Mouse (Mus musculus) hindbrain, embryonic 16.5 days (tissue): ENCODE data around the gene Tox2. TPM values are rescaled to one million over a fixed set of nuclear protein-coding genes. Genes with fewer than 3 reads are reported as not detected.

Experiments
- ATAC-seq: fragments of 200-750 bp; cut with Nextera tagmentation; 2 replicates; pipeline ENCODE4 v1.8.0; 2017; ENCODE audit warnings: moderate TSS enrichment, moderate library complexity
- H3K27ac ChIP-seq: fragments of 300-500 bp; sonication (generic); 2 replicates; pipeline ENCODE4 v1.5.1; 2014; ENCODE audit warnings: low read depth, mild to moderate bottlenecking, control low read depth, low read length, moderate library complexity
- H3K27me3 ChIP-seq: fragments of 300-500 bp; sonication (generic); replicated peaks from 2 replicates; pipeline ENCODE4 v1.6.1; 2014; ENCODE audit warnings: low read length; ENCODE audit not compliant: control insufficient read depth, insufficient read depth
- H3K36me3 ChIP-seq: fragments of 300-500 bp; sonication (generic); 2 replicates; pipeline ENCODE4 v1.6.1; 2014; ENCODE audit warnings: mild to moderate bottlenecking, low read length, moderate library complexity, mixed read lengths; ENCODE audit not compliant: control insufficient read depth, insufficient read depth
- H3K4me1 ChIP-seq: fragments of 300-500 bp; sonication (generic); 2 replicates; pipeline ENCODE4 v1.6.1; 2014; ENCODE audit warnings: low read depth, low read length; ENCODE audit not compliant: control insufficient read depth, insufficient read depth
- H3K4me2 ChIP-seq: fragments of 300-500 bp; sonication (generic); 2 replicates; pipeline ENCODE4 v1.6.1; 2014; ENCODE audit warnings: mild to moderate bottlenecking, low read length, control low read depth, moderate library complexity
- H3K4me3 ChIP-seq: fragments of 300-500 bp; sonication (generic); 2 replicates; pipeline ENCODE4 v1.5.1; 2014; ENCODE audit warnings: mild to moderate bottlenecking, low read length, control low read depth, moderate library complexity
- H3K9ac ChIP-seq: fragments of 300-500 bp; sonication (generic); 2 replicates; pipeline ENCODE4 v1.6.1; 2014; ENCODE audit warnings: low read depth, mild to moderate bottlenecking, control low read depth, low read length, moderate library complexity
- H3K9me3 ChIP-seq: fragments of 300-500 bp; sonication (generic); 2 replicates; pipeline ENCODE4 v1.6.1; 2014; ENCODE audit warnings: mild to moderate bottlenecking, low read length, moderate library complexity; ENCODE audit not compliant: control insufficient read depth
- WGBS: fragments of 180-500 bp; shearing (Covaris S2); extraction: QIAGEN DNeasy Blood & Tissue Kit; methylation state at CpG from one replicate; pipeline ENCODE4 v1.1.7; 2014; 5-methylcytosine and 5-hydroxymethylcytosine counted together
- polyA plus RNA-seq: library from polyadenylated mRNA; unstranded; fragments of >200 nt; fragmentation: Nextera tagmentation; extraction: Ambion mirVana; gene quantifications from 2 replicates; pipeline ENCODE4 v1.2.1, GENCODE M21; 2015

Tox2 gene
- polyA plus RNA-seq, 1 experiment from 2014 or later = 23.0 TPM

DNA sequence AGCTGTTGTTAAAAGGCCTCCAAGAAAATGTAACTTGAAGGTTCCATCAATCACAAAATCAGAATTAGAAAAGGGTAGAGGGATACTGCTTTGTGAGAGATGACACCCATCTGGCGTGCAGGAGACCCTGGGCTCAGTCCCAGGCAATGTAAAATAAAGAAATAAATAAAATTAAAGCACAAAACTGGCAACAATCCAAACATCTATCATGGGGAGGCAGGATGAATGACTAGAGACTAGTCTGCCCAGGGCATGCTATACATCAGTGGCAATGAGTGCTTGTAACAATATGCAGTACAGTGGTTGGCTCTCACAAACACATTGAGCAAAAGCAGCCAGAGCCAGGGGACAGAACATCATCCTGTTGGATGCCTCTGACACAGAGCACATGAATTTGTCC, 53.8 kb downstream of the Tox2 start:
- Histone ChIP-seq H3K36me3 (no peaks in the 10 kb centered on the region), H3K4me2 (no peak overlapping the region), H3K27me3 (no peaks in the 10 kb centered on the region), H3K4me1 (peaks cover 6% of the 10 kb centered on the region; the same call in 1 of the 2 replicates), H3K4me3 (no peak overlapping the region), H3K9me3 (no peaks in the 10 kb centered on the region), H3K27ac (no peak overlapping the region), H3K9ac (no peak overlapping the region)
- WGBS = 62% methylated on average over 1 of the region's 1 CpGs
- ATAC-seq = 0 out of 2 replicates have a peak, but pooled peaks have one; percentile 20

DNA sequence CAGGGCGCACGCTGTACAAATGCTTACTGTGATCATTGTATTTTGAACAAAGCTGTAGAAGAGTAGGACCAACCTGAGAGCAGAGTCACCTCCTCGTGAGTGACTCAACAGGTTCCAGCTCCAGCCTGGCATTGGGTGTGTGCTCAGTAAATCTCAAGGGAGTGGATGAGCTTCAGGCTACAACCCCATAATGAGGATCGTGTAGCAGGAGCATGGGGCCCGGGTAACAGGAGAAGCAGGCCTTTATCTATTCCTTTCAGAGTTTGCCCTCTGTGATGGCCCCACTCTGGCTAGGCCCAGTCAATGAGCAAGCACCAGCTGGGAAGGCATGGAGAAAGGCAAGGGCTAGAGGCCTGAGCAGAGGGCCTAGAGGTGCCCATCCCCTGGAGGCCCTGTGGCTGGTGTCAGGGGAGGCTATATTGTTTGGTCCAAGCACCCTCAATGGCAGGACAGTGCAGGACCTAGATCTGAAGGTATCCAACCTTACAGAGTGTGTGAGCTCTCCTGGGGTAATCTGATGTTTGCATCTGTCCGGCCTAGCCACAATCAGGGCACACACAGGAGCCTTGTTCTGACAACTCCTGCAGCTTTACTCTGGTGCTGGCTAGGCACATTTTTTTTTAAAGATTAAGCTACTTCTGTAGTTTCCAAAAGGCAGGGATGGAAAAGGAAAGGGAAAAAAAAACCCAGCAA, 58.6 kb downstream of the Tox2 start:
- H3K4me2 ChIP-seq = no peak overlapping the region
- no peaks in the 10 kb centered on the region for H3K27me3 ChIP-seq
- no peaks in the 10 kb centered on the region for H3K4me1 ChIP-seq
- no peak for ATAC-seq
- 74% methylated on average over 6 of the region's 6 CpGs for WGBS
- no peak overlapping the region for H3K27ac ChIP-seq
- no peaks in the 10 kb centered on the region for H3K9me3 ChIP-seq
- H3K36me3 ChIP-seq = no peaks in the 10 kb centered on the region
- no peak overlapping the region for H3K4me3 ChIP-seq
- H3K9ac ChIP-seq = 0 out of 2 replicates have a peak overlapping the region, but pooled peaks have one; percentile 4

DNA sequence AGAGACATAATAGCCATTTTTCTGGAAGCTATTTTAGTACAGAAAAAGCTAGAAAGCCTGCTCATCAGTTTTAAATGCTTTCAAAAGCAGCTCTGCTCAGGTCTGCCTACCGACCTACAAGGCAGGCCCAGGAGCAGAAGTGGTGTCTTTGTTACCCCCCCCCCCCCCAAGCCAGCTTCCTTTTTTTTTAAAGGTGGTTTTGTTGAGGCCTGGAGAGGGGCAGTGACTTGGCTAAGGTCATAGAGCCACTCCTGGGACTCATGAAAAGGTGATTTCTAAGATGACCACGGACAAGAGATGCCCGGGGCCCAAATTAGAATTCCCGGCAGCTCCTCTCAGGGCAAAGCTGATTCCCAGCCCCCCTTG, 59.1 kb downstream of the Tox2 start:
- 90% methylated on average over 4 of the region's 4 CpGs for WGBS
- Histone ChIP-seq H3K27me3 (no peaks in the 10 kb centered on the region), H3K4me2 (no peak overlapping the region), H3K4me3 (no peak overlapping the region), H3K4me1 (no peaks in the 10 kb centered on the region), H3K27ac (no peak overlapping the region), H3K36me3 (no peaks in the 10 kb centered on the region), H3K9ac (no peak overlapping the region), H3K9me3 (no peaks in the 10 kb centered on the region)
- ATAC-seq = no peak

DNA sequence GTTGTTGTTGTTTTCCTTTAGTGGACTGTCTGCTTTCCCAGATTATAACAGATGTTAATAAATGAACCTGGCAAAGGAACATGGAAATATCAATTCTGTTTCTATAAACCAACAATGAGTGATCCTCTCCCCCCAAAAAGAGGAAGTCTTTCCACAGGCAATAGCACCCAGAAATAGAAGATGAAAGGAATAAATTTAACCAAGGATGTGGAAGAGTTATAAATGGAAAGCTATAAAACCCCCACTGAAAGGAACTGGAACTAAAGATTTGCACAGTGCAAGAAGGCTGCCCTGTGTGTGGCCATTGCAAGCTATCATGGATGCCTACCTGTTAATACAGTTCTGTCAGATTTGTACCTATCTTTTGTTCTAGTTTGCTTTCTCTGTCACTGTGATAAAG, 64.2 kb downstream of the Tox2 start:
- no peaks in the 10 kb centered on the region for H3K27me3 ChIP-seq
- H3K9ac ChIP-seq = no peak overlapping the region
- ATAC-seq = no peak
- no peak overlapping the region for H3K27ac ChIP-seq
- H3K4me1 ChIP-seq = no peaks in the 10 kb centered on the region; the same call in 1 of the 2 replicates
- H3K9me3 ChIP-seq = no peaks in the 10 kb centered on the region
- H3K36me3 ChIP-seq = no peaks in the 10 kb centered on the region
- H3K4me3 ChIP-seq = no peak overlapping the region
- H3K4me2 ChIP-seq = no peak overlapping the region

DNA sequence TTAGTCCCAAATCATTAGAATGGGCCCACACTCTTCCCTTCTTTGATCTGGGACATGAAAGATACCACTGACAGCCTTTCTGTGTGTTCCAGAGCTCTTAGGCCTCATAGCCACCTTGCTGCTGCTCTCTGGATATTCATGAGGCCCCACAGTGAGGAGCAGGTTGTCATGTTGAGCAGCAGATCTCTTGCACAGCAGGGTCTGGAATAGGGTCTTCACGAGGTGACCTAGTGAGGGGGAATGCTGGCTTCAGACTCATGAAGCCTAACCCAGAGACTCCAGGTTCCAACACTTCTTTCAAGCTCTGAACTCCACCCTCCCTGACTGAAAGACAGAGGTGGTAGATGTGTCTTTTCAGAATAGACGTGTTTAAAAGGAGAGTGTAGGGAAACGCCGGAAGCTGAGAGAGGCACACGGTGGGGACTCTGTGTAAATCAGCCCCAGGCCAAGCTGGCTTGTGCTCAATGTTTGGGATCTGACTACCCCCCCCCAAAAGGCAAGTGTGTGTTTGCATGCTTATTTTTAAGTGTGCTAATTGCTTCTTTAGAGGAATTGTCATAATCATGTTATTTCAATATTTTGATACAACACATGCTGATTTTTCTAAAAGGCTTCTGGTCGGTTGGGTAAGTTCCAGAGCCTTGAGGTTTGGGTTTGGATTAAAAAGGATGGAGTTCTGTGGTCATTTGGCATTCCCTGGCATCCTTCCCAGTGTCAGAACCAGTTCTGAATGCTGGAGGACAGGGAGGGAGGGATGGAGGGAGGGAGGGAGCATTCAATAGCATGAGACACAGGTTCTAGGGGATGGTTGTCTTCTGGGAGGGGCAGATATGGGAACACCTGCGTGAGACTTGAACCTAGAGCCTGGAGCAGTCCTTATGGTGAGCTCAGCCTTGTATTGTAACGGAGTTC, 68.9 kb downstream of the Tox2 start:
- no peak overlapping the region for H3K4me3 ChIP-seq
- no peak overlapping the region for H3K9ac ChIP-seq
- WGBS = 50% methylated on average over 8 of the region's 8 CpGs
- no peaks in the 10 kb centered on the region for H3K36me3 ChIP-seq
- H3K4me2 ChIP-seq = no peak overlapping the region
- H3K27me3 ChIP-seq = peaks cover 3% of the 10 kb centered on the region; the same call in 1 of the 2 replicates
- ATAC-seq = no peak
- no peaks in the 10 kb centered on the region; the same call in 1 of the 2 replicates for H3K4me1 ChIP-seq
- no peaks in the 10 kb centered on the region for H3K9me3 ChIP-seq
- H3K27ac ChIP-seq = no peak overlapping the region

DNA sequence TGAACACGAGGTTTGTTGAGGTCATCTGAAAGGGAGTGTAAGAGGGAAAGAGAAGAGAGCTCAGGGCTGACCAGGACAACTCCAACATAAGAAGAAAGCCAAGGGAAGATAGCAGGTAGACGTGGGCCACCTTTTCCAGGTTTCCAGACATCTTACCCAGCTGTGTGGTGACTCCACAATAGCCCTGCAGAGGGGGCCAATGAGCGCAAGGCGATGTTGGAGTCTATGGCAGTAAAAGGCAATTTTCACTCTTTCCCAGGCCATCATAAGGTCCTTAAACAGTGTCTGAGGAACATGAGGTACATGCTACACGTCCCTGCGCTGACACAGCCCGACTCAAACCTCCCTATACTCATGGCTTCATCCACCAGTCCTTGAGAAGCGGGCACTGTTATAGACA, 70.9 kb downstream of the Tox2 start:
- Histone ChIP-seq H3K4me3 (no peak overlapping the region), H3K9me3 (no peaks in the 10 kb centered on the region), H3K9ac (no peak overlapping the region), H3K4me2 (no peak overlapping the region), H3K36me3 (no peaks in the 10 kb centered on the region), H3K4me1 (peaks cover 2% of the 10 kb centered on the region), H3K27me3 (peaks cover 3% of the 10 kb centered on the region; the same call in 1 of the 2 replicates), H3K27ac (no peak overlapping the region)
- no peak for ATAC-seq
- 83% methylated on average over 8 of the region's 8 CpGs for WGBS

DNA sequence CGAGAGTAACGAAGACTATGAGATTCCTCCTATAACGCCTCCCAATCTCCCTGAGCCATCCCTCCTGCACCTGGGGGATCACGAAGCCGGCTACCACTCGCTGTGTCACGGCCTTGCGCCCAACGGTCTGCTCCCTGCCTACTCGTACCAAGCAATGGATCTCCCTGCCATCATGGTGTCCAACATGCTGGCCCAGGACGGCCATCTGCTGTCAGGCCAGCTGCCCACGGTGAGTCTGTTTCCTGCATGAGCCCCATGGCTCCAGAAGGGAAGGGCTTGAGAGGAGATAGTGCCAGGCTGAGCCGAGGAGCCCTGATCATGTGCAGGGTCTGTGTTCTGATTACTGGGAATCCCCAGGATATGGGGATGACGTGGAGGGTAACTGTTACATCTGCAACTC, 73.1 kb downstream of the Tox2 start:
- 88% methylated on average over 14 of the region's 14 CpGs for WGBS
- Histone ChIP-seq H3K4me2 (no peak overlapping the region), H3K4me3 (no peak overlapping the region), H3K27me3 (peaks cover 5% of the 10 kb centered on the region; the same call in 1 of the 2 replicates), H3K4me1 (peaks cover 2% of the 10 kb centered on the region), H3K9ac (no peak overlapping the region), H3K27ac (no peak overlapping the region), H3K36me3 (no peaks in the 10 kb centered on the region), H3K9me3 (no peaks in the 10 kb centered on the region)
- no peak for ATAC-seq

DNA sequence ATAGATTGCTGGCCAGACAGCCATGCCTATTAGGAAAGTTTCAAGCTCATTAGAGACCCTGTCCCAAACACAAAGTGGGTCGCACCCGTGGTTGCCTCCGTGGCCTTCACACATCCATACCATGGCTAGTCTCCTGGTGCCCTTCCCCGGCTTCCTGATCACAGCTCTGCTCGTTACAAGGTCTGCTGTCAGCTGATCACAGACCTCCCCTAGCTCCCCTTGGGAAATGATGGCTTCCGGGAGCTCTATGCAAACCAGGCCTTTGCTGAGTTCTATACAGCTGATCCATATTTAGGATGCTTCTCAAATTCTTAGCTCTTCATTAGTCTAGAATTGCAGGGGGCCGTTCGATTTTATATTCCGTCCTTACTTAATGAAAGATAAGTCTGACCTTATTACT, 75.1 kb downstream of the Tox2 start:
- Histone ChIP-seq H3K9ac (no peak overlapping the region), H3K27ac (no peak overlapping the region), H3K4me3 (no peak overlapping the region), H3K4me1 (peaks cover 2% of the 10 kb centered on the region; the same call in 1 of the 2 replicates), H3K27me3 (peaks cover 7% of the 10 kb centered on the region), H3K36me3 (no peaks in the 10 kb centered on the region), H3K4me2 (no peak overlapping the region), H3K9me3 (no peaks in the 10 kb centered on the region)
- no peak for ATAC-seq
- 41% methylated on average over 9 of the region's 9 CpGs for WGBS

DNA sequence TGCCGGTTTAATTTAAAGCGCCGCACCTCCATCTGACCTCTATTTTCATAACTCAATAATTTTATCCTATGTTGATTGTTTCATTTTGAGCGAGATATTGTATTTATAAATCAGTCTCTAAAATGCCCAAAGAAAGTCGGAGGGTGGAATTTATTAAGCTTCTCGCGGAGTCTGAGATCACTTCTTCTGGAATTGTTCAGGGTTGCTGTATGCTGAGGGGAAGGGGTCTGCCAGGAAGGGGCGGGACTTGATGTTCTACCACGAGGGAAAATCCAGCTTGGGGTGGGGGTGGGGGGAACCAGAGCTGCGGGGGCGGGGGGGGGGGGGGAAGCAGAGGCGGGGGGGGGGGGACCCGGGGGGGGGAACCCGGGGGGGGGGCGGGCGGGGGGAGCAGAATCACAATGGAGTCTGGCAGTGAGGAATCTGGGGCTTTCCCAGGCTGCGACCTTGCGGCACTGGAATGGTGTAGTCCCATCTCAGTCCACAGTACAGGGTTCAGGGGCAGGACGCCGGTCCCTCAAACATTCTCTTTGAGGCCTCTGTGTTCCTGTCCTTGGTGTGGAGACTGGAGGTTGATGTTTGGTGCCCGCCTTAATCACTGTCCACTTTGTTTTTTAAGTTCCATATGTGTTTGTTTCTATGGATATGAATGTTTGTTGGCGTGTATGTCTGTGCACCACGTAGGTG, 77.9 kb downstream of the Tox2 start:
- H3K4me2 ChIP-seq = no peak overlapping the region
- H3K27ac ChIP-seq = no peak overlapping the region
- H3K4me1 ChIP-seq = peaks cover 5% of the 10 kb centered on the region
- WGBS = 62% methylated on average over 16 of the region's 23 CpGs
- no peak overlapping the region for H3K4me3 ChIP-seq
- ATAC-seq = no peak
- H3K9me3 ChIP-seq = no peaks in the 10 kb centered on the region
- no peaks in the 10 kb centered on the region for H3K36me3 ChIP-seq
- H3K27me3 ChIP-seq = peaks cover 4% of the 10 kb centered on the region
- H3K9ac ChIP-seq = no peak overlapping the region
